Mouse (Mus musculus) megakaryocyte progenitor cell, adult 5-6 weeks (primary cell): ENCODE results near the gene Ccdc22. TPM values are rescaled to one million over a fixed set of nuclear protein-coding genes. Genes with fewer than 3 reads are reported as not detected.

Experiments used
- ATAC-seq: replicated peaks from 2 replicates; pipeline ENCODE4 v1.8.0; 2016; ENCODE audit warnings: mild to moderate bottlenecking, moderate TSS enrichment, inconsistent platforms; ENCODE audit not compliant: poor library complexity
- total RNA-seq, 2 experiments: library from RNA; stranded (forward) in 1 of 2; stranded (reverse) in 1 of 2; fragments of 157-497, 149-512 nt in 1 of 2; fragments of 200-1000 nt in 1 of 2; gene quantifications; 2 replicates each; pipeline versions ENCODE4 v1.2.3 to v1.2.4; 2015 to 2017

Ccdc22 gene
- total RNA-seq (2015) = 18.8 and 20.5 TPM in 2 replicates
- 38.1 and 47.6 TPM in 2 replicates for total RNA-seq (2017)

DNA sequence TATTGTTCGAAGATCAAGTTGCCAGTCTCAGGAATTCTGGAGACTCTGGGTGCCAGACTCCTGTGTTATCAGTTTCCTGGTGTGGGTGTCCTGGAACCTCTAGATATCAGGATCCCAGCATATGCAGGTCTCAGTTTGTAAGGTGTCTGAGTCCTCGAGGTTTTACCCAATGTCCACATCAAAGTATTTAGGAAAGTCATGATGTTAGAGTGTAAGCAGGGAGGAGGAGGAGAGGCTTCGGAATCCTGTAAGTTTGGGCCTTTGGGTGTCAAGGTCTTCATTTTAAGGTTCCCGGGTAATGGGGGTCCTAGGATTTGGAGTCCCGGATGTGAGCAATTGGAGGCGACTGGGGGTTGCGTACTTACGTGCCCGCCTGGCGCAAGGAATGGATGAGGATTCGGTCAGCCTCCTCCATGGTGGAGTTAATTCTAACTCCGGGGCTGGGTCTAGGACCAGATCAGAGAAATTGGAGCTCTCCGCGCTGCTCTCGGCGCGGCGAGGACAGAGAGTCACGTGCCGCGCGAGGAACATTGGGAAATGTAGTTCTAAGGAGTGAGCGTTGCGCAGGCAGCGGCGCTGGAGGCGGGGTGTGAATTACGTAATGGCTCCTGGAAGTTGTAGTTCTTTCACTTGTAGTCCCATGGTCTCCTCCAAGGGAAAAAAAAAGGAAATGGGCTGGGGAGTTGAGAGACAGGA is at the start of gene Ccdc22:
TSS of gene Ccdc22 (minus strand) at position 639 of the 696 bp plus-strand sequence.
- peak; percentile 99 for ATAC-seq

DNA sequence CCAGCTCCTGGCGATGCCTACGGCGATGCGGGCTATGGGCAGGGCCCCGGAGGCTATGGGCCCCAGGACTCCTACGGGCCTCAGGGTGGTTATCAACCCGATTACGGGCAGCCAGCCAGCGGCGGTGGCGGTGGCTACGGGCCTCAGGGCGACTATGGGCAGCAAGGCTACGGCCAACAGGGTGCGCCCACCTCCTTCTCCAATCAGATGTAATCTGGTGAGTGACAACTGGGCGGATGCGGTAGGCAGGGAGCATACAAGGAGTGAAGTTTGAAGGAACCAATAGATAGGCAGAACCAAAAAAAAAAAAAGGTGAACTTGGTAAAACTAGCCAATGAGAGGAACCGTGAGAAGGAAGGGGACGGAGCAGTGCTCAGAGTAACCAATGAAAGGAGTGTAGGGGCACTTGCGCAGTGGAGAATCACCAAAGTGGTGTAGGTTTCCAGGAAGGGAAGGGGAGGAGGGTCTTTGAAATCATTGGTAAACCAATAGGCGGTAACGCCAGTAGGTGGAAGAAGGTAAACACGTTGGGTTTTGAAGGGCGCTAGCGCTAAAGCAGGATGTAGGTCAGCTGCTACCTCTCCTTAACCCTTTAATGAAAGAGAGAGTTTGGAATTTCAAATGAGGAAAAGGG is 43.5 kb upstream of the Ccdc22 start:
- peak; percentile 87 for ATAC-seq

DNA sequence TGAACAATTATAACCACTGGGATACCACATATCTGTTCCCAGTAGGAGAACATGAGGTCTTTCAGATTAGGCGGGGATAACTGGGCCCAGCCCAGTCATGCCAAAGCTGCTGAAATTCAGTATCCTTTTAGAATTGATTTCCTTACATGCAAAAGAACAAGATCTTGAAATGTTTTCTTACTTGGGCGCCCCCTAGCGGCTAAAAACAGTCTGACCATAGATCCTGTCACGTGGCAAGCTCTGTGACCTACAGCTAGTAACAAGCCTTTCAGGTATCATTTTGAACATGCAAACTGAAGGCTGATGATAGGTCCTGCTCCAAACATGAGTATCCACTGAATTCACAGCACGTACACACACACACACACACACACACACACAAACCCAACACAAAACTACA is 40.0 kb upstream of the Ccdc22 start:
- no peak; the same call in 1 of the 2 replicates for ATAC-seq

DNA sequence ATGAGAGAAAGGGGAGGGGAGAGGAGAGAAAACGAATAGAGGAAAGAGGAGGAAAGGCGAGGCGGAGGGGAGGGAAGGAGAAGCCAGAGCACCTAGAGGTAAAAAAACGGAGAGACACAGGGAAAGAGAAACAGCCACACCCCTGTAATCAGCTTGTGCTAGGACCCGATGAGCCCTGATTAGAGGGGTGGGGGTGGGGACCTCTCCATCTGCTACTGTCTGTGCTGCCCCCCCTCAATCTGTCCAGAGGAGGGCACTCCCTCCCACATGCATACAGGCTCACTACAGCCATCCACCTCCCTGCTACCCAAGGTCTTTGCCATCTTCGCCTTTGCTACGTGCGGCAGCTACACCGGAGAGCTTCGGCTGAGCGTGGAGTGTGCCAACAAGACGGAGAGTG is 35.5 kb upstream of the Ccdc22 start:
- ATAC-seq = no peak

DNA sequence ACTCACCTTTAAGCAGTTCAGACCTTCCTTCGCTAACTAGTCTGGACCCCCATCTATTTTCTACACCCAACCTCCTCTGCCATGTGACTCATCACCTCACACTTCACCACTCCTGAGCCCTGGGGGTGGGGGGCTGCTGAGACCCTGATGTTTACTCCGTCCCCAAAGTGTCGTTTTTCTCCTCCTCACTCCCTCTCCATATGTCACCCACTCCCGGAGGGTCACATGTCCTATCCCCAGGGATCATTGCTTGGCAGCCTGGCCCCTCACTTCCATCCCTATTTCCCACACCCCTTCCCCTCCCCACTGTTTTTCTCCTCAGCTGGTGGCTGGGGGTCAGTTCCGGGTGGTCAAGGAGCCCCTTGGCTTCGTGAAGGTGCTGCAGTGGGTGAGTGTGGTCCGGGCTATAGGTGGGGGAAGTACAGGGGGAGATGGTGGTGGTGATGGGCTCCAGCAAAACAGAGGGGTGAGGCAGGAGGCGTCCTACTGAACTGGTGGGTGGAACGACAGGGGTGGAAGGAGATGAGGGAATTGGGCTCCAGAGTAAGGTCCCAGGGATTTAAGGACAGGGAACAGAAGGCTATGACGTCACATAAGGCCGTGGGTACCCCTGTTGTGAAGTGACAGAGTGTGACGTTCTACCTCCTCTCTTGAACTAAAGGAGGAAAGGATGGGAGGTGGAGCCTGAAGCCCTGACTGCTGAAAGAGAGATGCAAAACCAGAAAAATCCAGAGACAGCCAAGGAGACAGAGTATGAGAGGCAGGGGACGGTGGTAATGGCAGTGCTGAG is 34.4 kb upstream of the Ccdc22 start:
- ATAC-seq = no peak

DNA sequence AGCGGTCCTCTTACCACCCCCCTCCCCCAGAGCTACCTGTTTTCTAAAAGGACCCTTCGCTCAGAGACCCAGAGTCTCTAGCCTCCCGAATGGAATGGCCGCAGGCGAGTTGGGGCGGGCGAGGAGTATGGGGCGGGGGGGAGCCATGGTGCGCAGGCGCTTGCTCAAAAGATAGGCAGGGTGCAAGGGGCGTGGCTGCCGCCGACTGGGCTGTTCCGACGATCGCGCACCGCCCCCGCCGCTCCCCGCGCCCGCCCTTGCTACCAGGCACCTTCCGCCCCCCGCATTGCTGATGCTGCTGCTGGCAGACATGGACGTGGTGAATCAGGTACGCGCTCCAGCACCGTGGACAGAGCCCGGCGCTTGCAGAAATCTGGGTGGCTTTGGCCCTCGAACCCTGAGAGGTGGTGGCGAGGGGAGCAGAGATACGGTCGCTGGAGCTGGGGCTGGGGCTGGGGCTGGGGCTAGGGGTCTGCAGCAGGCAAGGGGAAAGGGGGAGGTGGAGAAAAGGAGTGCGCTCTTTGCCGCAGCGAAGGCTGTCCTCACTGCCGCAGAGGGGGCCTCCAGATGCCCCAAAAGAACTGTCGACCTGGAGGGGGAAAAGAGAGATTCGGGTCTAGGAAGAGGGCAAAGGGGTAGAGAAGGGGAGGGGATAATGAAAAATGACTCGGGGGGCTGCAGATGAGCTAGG is 33.2 kb upstream of the Ccdc22 start, which contains the start of gene Syp:
TSS of gene Syp (plus strand) at position 71 of the 691 bp plus-strand sequence.
- ATAC-seq = peak; percentile 99

DNA sequence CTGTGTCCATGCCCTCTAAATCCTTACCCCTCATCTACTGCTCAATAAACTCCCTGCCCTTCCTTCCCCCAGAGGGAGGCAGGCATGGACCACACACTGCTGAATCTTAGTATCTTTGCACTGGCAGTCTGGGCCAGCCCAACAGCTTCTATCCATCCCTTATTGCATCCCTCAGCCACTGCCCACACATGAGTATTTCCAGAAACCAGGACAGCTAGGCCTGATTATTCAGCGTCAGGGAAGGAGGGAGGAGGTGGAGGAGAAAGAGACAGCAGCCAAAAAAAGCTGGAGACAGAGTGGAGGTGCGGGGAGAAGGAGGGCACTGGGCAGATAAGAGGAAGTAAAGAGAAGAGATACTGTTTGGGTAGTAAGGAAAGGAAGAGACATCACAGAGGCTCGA is 29.8 kb upstream of the Ccdc22 start:
- no peak for ATAC-seq

DNA sequence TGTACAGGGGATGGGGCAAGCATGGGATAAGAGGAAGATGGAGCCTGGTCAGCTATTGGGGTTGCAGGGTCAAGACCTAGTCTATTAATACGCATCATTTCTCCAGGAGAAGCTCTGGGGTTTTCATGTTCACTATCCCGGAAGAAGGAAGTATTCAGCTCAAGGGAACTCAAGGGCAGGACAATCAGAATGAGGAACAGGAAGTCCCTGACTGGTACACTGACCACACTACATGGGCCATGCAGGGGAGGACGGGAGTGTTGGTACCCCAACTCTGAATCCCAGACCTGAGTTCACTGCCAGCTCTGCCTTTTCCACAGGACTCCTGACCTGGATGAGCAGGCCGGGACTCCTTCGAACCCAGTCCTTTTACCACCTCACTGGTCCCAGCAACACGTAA is 27.2 kb upstream of the Ccdc22 start:
- peak; percentile 65 for ATAC-seq

DNA sequence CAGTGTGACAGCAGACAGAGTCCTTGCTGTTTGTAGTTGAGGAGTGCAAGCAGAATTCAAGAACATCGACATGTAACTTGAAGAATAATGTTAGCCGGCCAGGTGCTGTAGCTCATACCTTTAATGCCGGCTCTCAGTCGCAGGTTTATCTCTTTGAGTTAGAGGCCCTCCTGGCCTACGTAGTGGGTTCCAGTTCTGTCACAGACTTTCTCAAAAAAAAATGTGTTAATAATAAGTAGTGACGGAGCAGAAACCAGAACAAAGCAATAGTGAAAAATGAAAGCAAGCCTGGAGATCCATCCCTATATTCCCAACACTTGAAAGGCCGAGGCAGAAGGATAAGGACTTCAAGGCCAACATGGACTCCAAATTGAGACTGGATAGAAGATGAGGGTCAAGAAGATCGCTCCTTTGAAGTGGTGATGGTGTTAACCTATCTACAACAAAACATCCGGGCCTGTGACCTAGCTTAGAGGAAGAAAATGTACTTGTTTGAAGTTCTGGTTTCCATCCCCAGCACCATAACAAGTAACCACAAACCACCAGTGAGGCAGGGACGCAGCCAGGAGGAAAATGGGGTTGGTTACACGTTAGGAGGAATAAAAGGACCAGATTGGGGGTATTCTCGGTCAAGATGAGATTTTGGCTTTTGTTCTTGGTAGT is 12.7 kb upstream of the Ccdc22 start:
- ATAC-seq = no peak

DNA sequence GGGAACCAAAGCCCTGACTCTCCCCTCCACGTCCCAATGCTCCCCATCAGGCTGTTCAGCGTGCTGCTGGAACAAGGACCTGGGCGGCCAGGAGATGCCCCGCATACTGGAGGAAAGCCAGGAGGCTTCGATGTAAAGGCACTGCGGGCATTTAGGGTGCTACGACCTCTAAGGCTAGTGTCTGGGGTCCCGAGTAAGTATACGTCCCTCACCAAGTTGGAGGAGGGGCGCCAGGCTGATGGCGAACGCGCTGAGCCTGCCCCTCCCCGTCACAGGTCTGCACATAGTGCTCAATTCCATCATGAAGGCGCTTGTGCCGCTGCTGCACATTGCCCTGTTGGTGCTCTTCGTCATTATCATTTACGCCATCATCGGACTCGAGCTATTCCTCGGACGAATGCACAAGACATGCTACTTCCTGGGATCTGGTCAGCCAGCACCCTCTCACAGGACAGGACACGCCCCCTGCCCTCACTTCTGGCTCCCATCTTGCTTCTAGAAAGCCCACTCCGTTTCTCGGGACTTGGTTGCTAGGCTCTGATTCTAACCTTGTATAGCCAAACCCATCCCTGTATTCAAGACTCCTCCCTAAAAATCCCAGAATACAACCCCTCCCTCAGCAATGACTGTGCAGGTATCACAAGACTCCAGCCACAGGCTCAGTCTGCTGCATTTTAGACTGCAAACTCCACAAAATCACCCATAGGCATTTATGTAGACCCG is 5.4 kb upstream of the Ccdc22 start:
- ATAC-seq = no peak

DNA sequence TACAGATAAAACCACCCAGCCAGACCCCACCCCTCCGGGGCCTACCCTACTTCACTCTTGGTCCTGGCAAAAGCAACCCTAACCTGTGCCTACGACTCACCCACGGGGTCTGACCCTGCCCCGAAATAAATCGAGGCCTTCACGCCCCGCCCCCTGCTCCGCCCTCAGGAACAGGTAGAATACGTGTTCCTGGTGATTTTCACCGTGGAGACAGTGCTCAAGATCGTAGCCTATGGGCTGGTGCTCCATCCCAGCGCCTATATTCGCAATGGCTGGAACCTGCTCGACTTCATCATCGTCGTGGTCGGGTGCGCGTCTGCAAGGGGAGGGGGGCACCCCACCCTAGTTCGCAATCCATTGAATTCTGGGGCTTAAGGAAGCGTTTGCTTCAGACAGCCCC is 4.7 kb upstream of the Ccdc22 start:
- no peak for ATAC-seq

DNA sequence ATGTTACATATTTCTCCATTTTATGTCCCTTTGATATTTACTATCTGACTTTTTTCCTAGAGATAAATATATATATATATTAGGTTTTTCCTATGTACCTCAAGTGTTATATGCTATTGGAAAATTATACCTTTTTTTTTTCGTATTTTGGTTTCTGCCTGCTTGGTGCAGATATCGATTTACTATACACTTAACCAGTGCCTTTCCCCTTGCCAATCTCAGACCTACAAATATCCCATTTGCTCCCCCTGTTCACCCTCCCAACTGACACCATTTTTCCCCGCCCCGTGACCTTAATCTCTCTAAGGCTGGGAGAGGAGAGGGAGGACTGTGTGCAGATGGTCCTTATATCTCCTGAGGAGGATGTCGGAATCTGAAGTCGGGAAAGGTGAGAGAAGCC is 1.5 kb upstream of the Ccdc22 start, which contains the start of gene Cacna1f:
TSS of gene Cacna1f (plus strand) at position 301 of the 400 bp plus-strand sequence.
- ATAC-seq = no peak

DNA sequence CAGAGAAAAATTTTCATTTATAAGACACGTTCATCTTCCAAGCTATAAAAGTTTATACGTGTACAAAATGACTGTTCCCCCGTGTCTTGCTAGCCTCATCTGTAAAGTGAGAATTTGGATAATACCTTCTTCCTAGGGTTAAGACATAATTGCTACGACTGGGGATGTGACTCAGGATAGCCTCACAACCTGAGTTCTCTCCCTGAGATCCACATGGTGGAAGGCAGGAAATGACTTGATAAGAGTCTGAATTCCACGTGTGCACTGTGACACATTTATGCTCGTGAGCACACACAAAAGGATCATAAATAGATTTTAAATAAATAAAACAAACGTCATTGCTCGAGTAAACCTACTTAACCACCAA is 241 bp upstream of the Ccdc22 start:
- ATAC-seq = 0 out of 2 replicates have a peak, but pooled peaks have one; percentile 11

DNA sequence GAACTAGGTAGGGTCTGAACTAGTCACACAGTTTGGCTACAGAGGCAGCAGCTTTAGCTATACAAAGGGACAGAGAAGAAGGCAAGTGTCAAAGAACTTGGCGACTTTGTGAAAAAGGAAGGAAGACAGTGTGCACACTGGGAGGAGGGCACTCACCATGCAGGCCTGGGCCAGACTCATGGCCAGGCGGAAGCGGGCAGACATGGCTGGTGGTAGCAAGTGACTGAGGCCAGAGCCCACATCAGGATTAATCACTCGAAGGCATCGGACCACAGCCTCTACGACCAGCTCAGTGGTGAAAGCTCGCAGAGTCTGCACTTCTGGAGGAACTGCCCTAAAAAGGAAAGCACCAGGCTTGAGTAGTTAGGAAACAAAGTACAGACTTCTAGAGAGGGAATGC is 1.3 kb downstream of the Ccdc22 start:
- peak; percentile 47 for ATAC-seq

DNA sequence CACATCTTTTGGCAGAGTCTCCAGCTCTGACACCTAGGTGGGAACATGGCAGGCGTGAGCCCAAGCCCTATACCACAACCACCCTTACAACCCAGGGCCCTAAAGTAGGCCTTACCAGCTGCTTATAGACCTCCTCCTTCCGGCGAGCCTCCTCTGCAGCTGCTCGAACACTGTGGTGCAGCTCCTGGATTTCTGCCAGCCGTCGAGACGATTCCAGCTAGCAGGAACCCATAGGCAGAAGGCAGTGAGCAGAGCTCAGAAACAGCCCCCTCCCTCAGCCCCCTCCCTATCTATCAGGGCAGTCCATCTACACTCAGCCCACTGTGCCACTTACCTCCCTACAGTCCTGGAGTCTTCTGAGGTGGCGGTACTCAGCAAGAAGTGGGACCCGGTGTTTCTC is 9.9 kb downstream of the Ccdc22 start:
- ATAC-seq = no peak

DNA sequence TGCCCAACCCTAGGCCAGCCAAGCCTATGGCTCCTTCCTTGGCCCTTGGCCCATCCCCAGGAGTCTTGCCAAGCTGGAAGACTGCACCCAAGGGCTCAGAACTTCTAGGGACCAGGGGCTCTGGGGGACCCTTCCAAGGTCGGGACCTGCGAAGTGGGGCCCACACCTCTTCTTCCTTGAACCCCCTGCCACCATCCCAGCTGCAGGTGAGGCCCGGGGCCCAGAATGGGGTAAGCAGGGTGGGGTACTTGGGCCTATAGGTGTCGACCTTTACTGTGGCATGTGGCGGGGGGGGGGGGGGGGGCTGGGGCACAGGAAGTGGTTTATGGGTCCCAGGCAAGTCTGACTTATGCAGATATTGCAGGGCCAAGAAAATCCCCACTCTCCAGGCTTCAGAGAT is 19.0 kb downstream of the Ccdc22 start:
- ATAC-seq = no peak

DNA sequence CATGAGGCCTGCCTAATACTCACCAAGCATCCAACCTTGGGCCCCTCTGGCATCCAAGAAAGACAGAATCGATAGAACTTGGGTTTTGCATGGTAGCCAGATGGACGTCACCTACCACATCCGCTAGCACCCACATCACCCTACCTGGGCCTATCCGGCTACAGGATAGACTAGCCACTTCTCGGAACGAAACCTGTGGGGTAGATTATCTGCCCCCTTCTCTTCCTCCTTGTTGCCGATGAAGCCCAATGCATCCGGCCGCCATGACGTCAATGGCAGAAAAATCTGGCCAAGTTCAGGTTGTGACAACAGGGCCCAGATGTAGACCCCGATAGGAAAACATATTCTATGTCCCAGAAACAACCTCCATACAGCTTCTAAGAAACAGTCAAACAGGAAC is 21.4 kb downstream of the Ccdc22 start:
- no peak for ATAC-seq

DNA sequence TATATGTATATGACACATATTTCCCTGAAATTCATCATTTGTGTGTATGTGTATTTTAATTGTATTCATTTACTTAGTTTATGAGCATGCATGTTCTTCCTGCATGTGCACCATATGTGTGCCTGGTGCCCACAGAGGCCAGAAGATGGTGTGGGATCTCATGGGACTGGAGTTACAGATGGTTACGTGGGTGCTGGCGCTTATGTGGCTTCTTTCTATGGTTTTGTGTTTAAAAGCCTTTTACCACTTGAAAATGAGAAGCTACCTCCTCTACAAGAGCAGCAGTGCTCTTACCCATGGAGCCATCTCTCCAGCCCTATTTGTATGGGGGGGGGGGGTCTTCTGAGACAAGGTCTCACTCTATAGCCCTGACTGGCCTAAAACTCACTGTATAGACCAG is 24.2 kb downstream of the Ccdc22 start:
- ATAC-seq = no peak

DNA sequence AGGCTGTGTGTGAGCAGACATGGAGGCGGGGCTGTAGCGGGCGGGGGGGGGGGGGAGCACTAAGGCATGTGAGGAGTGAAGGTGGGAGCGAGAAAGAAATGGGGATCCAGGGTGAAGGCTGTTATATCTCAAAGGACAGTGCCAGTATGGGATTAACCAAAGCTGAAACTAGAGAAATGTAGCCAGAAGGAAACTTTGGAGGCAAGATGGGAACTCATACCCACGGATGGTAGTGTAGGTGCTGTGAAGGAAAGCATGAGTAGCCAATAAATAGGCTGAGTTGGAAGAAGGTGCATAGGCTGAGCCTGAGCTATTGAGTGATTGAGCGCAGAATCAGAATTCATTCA is 30.5 kb downstream of the Ccdc22 start:
- no peak for ATAC-seq
